Mouse (Mus musculus): ENCODE results near the gene Rassf3. TPM values are rescaled to one million over a fixed set of nuclear protein-coding genes. Genes with fewer than 3 reads are reported as not detected.

The Rassf3 gene
- polyA plus RNA-seq, 1 experiment from 2014 or later: 52.7 TPM

GRCm38 (mm10) chr10:121459124-121459853 lies 16.9 kb downstream of the Rassf3 start:
- peaks cover 100% of the 10 kb centered on the region for H3K79me2 ChIP-seq (ENCODE audit: inconsistent target)
- no peak overlapping the region for H3K4me3 ChIP-seq (ENCODE audit: inconsistent target)
- 79% methylated on average over 19 of the region's 19 CpGs for WGBS (ENCODE audit: missing documents)
- H3K36me3 ChIP-seq (ENCODE audit: inconsistent target): no peaks in the 10 kb centered on the region
- no peak overlapping the region for H3K27ac ChIP-seq

GRCm38 (mm10) chr10:121458408-121458807 lies 17.7 kb downstream of the Rassf3 start:
- Histone ChIP-seq H3K79me2 (ENCODE audit: inconsistent target) (peaks cover 100% of the 10 kb centered on the region), H3K36me3 (ENCODE audit: inconsistent target) (no peaks in the 10 kb centered on the region), H3K27ac (no peak overlapping the region), H3K4me3 (ENCODE audit: inconsistent target) (no peak overlapping the region)
- WGBS (ENCODE audit: missing documents): 93% methylated on average over 9 of the region's 9 CpGs

- WGBS (ENCODE audit: missing documents): 89% methylated on average over 3 of the region's 3 CpGs
- H3K27ac ChIP-seq: no peak overlapping the region
- H3K79me2 ChIP-seq (ENCODE audit: inconsistent target): peaks cover 100% of the 10 kb centered on the region
- H3K36me3 ChIP-seq (ENCODE audit: inconsistent target): no peaks in the 10 kb centered on the region
- H3K4me3 ChIP-seq (ENCODE audit: inconsistent target): no peak overlapping the region
Measured at GRCm38 (mm10) chr10:121457381-121457780, 18.8 kb downstream of the Rassf3 start.

DNA sequence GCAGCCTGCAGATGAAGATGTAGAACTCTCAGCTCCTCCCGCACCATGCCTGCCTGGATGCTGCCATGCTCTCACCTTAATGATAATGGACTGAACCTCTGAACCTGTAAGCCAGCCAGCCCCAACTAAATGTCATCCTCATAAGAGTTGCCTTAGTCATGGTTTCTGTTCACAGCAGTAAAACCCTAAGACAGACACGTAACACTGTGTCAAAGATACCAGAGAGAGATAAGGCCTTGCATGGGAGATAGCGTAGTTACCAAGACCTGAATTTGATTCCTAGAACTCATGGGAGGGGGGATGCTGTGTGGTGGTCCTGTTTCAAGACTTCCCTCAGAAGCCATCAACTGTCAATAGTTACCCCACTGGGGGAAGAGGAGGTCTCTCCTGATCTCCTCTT lies 20.6 kb downstream of the Rassf3 start:
- no peaks in the 10 kb centered on the region for H3K36me3 ChIP-seq (ENCODE audit: inconsistent target)
- H3K27ac ChIP-seq: no peak overlapping the region
- H3K79me2 ChIP-seq (ENCODE audit: inconsistent target): peaks cover 100% of the 10 kb centered on the region
- 92% methylated on average over 3 of the region's 3 CpGs for WGBS (ENCODE audit: missing documents)
- no peak overlapping the region for H3K4me3 ChIP-seq (ENCODE audit: inconsistent target)

GRCm38 (mm10) chr10:121454708-121455475 lies 21.3 kb downstream of the Rassf3 start:
- WGBS (ENCODE audit: missing documents): 94% methylated on average over 6 of the region's 6 CpGs
- peaks cover 100% of the 10 kb centered on the region for H3K79me2 ChIP-seq (ENCODE audit: inconsistent target)
- no peaks in the 10 kb centered on the region for H3K36me3 ChIP-seq (ENCODE audit: inconsistent target)
- H3K4me3 ChIP-seq (ENCODE audit: inconsistent target): no peak overlapping the region
- no peak overlapping the region for H3K27ac ChIP-seq

DNA sequence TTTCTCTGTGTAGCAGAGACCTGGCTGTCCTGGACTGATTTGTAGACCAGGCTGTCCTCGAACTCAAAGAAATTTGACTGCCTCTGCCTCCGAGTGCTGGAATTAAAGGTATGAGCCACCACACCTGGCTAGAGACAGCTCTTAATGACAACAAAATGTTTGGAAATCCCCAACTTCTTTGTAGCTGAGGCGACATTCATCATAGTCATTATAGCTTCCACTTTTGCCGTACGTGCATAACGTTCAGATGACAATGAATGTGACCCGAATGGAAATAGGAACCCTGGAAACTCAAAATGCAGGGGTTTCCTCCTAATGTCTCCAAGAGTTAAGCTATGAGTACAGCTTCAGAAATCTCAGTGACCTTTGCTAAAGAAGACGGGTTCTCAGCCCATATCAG lies 22.1 kb downstream of the Rassf3 start:
- Histone ChIP-seq H3K27ac (no peak overlapping the region), H3K36me3 (ENCODE audit: inconsistent target) (no peaks in the 10 kb centered on the region), H3K79me2 (ENCODE audit: inconsistent target) (peaks cover 100% of the 10 kb centered on the region), H3K4me3 (ENCODE audit: inconsistent target) (no peak overlapping the region)
- 91% methylated on average over 8 of the region's 8 CpGs for WGBS (ENCODE audit: missing documents)

DNA sequence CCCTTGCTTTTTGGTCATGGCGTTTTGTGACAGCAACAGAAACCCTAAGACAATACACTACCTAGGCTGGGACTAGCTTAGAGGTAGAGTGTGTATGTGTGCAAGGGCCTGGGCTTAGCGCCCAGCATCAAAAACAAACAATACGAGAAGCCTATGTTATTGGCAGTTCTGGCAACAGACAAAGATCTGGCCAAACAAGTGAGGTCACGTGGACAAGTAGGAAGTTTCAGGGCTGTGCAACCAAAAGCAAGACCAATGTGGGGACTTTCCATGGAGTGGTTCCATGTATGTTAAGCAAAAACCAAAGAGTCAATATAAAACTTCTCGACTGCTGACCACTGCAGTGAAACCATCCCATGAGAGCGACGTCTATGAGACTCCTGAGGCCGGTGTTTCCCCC lies 30.3 kb downstream of the Rassf3 start:
- H3K4me3 ChIP-seq (ENCODE audit: inconsistent target): no peak overlapping the region
- WGBS (ENCODE audit: missing documents): 96% methylated on average over 8 of the region's 8 CpGs
- H3K27ac ChIP-seq: no peak overlapping the region
- no peaks in the 10 kb centered on the region; the same call in 1 of the 2 replicates for H3K36me3 ChIP-seq (ENCODE audit: inconsistent target)
- H3K79me2 ChIP-seq (ENCODE audit: inconsistent target): peaks cover 100% of the 10 kb centered on the region

- peaks cover 100% of the 10 kb centered on the region for H3K79me2 ChIP-seq (ENCODE audit: inconsistent target)
- no peak overlapping the region for H3K4me3 ChIP-seq (ENCODE audit: inconsistent target)
- H3K36me3 ChIP-seq (ENCODE audit: inconsistent target): no peaks in the 10 kb centered on the region; the same call in 1 of the 2 replicates
- WGBS (ENCODE audit: missing documents): 98% methylated on average over 5 of the region's 7 CpGs
- H3K27ac ChIP-seq: no peak overlapping the region
Measured at GRCm38 (mm10) chr10:121444198-121444597, 31.9 kb downstream of the Rassf3 start.

DNA sequence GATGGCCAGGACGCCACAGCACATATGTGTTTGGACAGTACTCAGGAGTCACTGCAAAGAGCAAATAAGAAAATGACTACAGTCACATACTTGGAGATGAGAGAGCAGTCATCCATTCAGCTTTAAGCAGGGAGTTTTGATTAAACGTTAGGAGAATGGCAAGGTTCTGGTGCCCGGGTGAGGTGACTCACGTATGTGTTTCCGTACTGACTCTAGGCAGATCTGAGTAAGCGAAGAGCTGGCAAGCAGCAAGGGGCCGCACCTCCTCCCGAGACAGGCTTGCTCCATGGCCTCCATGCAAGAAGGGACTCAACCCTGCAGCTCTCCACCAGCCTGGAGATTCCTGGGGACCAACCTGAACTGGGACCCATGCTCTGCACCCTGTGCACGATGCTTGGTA lies 32.4 kb downstream of the Rassf3 start:
- no peak overlapping the region for H3K4me3 ChIP-seq (ENCODE audit: inconsistent target)
- no peak overlapping the region for H3K27ac ChIP-seq
- H3K36me3 ChIP-seq (ENCODE audit: inconsistent target): no peaks in the 10 kb centered on the region; the same call in 1 of the 2 replicates
- peaks cover 100% of the 10 kb centered on the region for H3K79me2 ChIP-seq (ENCODE audit: inconsistent target)
- 92% methylated on average over 9 of the region's 9 CpGs for WGBS (ENCODE audit: missing documents)

- no peak overlapping the region for H3K27ac ChIP-seq
- peaks cover 100% of the 10 kb centered on the region for H3K79me2 ChIP-seq (ENCODE audit: inconsistent target)
- WGBS (ENCODE audit: missing documents): 81% methylated on average over 12 of the region's 12 CpGs
- H3K4me3 ChIP-seq (ENCODE audit: inconsistent target): no peak overlapping the region
- H3K36me3 ChIP-seq (ENCODE audit: inconsistent target): no peaks in the 10 kb centered on the region; the same call in 1 of the 2 replicates
Measured at GRCm38 (mm10) chr10:121439310-121439731, 36.8 kb downstream of the Rassf3 start.

- Histone ChIP-seq H3K27ac (no peak overlapping the region), H3K4me3 (ENCODE audit: inconsistent target) (no peak overlapping the region), H3K79me2 (ENCODE audit: inconsistent target) (peaks cover 100% of the 10 kb centered on the region), H3K36me3 (ENCODE audit: inconsistent target) (no peaks in the 10 kb centered on the region; the same call in 1 of the 2 replicates)
- WGBS (ENCODE audit: missing documents): 97% methylated on average over 7 of the region's 8 CpGs
Measured at GRCm38 (mm10) chr10:121438109-121438508, 38.0 kb downstream of the Rassf3 start.

GRCm38 (mm10) chr10:121436693-121437092 lies 39.5 kb downstream of the Rassf3 start:
- Histone ChIP-seq H3K27ac (no peak overlapping the region), H3K4me3 (ENCODE audit: inconsistent target) (no peak overlapping the region)
- WGBS (ENCODE audit: missing documents): 83% methylated on average over 4 of the region's 4 CpGs

GRCm38 (mm10) chr10:121436258-121436645 lies 39.9 kb downstream of the Rassf3 start:
- H3K27ac ChIP-seq: no peak overlapping the region
- 74% methylated on average over 8 of the region's 8 CpGs for WGBS (ENCODE audit: missing documents)

More at GRCm38 (mm10) chr10:121436693-121437092, 39.5 kb downstream of the Rassf3 start:
- Histone ChIP-seq H3K79me2 (ENCODE audit: inconsistent target) (peaks cover 100% of the 10 kb centered on the region), H3K36me3 (ENCODE audit: inconsistent target) (no peaks in the 10 kb centered on the region; the same call in 1 of the 2 replicates)

GRCm38 (mm10) chr10:121435546-121436257 lies 40.4 kb downstream of the Rassf3 start:
- peaks cover 100% of the 10 kb centered on the region for H3K79me2 ChIP-seq (ENCODE audit: inconsistent target)
- no peak overlapping the region for H3K27ac ChIP-seq
- no peak overlapping the region for H3K4me3 ChIP-seq (ENCODE audit: inconsistent target)
- WGBS (ENCODE audit: missing documents): 93% methylated on average over 27 of the region's 28 CpGs
- no peaks in the 10 kb centered on the region for H3K36me3 ChIP-seq (ENCODE audit: inconsistent target)

More at GRCm38 (mm10) chr10:121436258-121436645, 39.9 kb downstream of the Rassf3 start:
- H3K79me2 ChIP-seq (ENCODE audit: inconsistent target): peaks cover 100% of the 10 kb centered on the region
- no peaks in the 10 kb centered on the region for H3K36me3 ChIP-seq (ENCODE audit: inconsistent target)
- H3K4me3 ChIP-seq (ENCODE audit: inconsistent target): no peak overlapping the region
